Mouse (Mus musculus): Measurements from ENCODE around the gene Zc3h4.

DNA sequence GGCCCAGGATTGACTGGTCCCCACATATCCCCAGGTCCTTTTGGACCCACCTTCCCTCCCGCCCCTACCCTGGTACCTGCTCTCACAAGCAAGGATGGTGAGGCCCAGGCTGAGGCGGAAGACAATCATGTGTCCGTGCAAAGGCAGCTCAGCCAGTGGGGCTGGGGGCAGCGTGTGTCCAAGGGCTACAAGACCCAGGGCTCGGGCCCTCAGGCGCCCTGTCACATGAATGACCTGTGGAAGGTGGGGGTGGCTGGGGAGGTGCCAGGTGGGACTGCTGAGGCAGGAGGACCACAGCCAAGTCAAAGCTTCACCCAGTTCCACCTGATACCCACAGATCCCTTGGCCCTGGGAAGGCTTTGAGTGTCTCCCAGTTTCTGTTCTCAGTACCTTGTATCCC lies 61.0 kb downstream of the Zc3h4 start:
- no peak for TF ChIP-seq CTCF (IDR thresholded peaks at IDR 0.05; ENCODE audit: low read depth)
- no peak for TF ChIP-seq EP300 (optimal IDR thresholded peaks at IDR 0.05)

Data from stomach, postnatal 0 days (tissue).